Mouse (Mus musculus): Measurements from ENCODE around the gene Cldn13. TPM values are rescaled to one million over a fixed set of nuclear protein-coding genes. Genes with fewer than 3 reads are reported as not detected.
"Not testable (repeated sequence)": the region's sequence is repeated elsewhere in the genome, so short reads cannot be mapped to it uniquely, and the experiment has no call there.

The Cldn13 gene
- total RNA-seq (2014; fragmentation: Nextera tagmentation): not detected in 2 replicates
- 0.13 TPM in 1 of 2 replicates, not detected in the other for total RNA-seq (2017)

GRCm38 (mm10) chr5:134915311-134915710, at the start of gene Cldn13:
Cldn13 (minus strand) TSS chr5:134915526.
- no peak for ATAC-seq (replicated peaks; ENCODE audit: poor library complexity, severe bottlenecking)

- not testable (repeated sequence) for ATAC-seq (replicated peaks; ENCODE audit: poor library complexity, severe bottlenecking)
Observed at GRCm38 (mm10) chr5:134964655-134965054, 49.3 kb upstream of the Cldn13 start.

- no peak for ATAC-seq (replicated peaks; ENCODE audit: poor library complexity, severe bottlenecking)
Observed at GRCm38 (mm10) chr5:134963546-134963945, 48.2 kb upstream of the Cldn13 start.

DNA sequence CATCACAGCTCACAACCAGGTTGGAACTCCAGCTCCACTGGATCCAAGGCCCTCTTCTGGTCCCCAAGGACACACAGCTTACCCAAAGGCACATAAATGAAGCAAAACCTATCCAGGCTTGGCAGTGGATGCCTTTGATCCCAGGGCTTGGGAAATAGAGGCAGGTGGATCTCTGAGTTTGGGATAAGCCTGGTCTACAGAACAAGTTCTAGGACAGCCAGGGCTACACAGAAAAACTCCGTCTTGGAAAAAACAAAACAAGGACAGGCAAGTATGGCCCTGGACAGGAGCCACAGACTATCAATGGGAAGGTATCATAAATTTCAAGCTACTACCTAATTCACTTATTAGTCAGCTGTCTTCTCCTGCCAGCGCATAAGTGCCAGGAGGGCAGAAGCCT, 46.2 kb upstream of the Cldn13 start:
- no peak for ATAC-seq (replicated peaks; ENCODE audit: poor library complexity, severe bottlenecking)

- ATAC-seq (replicated peaks; ENCODE audit: poor library complexity, severe bottlenecking): peak; percentile 32; the same call in 1 of the 2 replicates
Observed at GRCm38 (mm10) chr5:134960430-134960829, 45.1 kb upstream of the Cldn13 start.

- ATAC-seq (replicated peaks; ENCODE audit: poor library complexity, severe bottlenecking): no peak
Observed at GRCm38 (mm10) chr5:134959114-134959513, 43.8 kb upstream of the Cldn13 start.

GRCm38 (mm10) chr5:134955491-134955890, 40.2 kb upstream of the Cldn13 start:
- ATAC-seq (replicated peaks; ENCODE audit: poor library complexity, severe bottlenecking): no peak

GRCm38 (mm10) chr5:134951053-134951884, 35.9 kb upstream of the Cldn13 start:
- peak; percentile 69 for ATAC-seq (replicated peaks; ENCODE audit: poor library complexity, severe bottlenecking)

DNA sequence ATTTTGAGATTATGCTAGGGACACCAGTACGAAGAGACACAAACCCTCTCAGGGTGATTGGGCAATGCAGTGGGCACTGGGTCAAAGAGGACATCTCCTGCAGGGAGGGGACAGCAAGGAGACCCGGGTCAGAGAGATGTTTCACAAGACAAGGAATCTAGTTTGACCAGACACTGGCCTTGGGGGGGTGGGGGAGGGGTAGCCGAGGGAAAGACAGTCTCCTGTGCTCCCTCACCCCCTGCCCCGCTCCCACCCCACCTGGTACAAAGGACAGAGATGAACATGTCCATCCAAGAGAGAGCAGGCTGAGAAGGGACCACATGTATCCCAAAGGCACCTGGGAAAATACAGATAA, 32.7 kb upstream of the Cldn13 start:
- no peak for ATAC-seq (replicated peaks; ENCODE audit: poor library complexity, severe bottlenecking)

- no peak for ATAC-seq (replicated peaks; ENCODE audit: poor library complexity, severe bottlenecking)
Observed at GRCm38 (mm10) chr5:134947420-134948084, 32.2 kb upstream of the Cldn13 start.

DNA sequence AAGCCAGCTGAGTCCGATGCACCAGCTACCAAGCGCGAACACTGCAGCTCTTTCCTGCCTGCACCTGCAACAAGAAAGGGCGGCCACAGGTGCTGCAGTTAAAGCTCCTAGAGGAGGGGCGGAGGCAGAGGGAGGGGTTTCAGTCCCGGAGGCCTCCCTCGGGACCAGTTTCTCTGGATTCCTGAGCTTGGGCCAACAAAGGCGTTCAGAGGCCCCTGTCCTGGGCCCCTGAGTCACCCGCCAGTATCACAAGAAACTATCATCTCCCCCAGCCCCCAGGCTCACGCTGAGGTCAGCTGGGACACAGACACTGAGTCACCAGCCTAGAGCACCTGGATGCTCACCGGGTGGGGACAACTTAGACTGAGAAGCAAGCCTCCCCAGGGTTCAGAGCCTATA, 31.5 kb upstream of the Cldn13 start, which contains the start of gene Cldn4:
Gene Cldn4, minus strand, starts transcription at position 78 of the 399 bp plus-strand sequence.
- ATAC-seq (replicated peaks; ENCODE audit: poor library complexity, severe bottlenecking): no peak

DNA sequence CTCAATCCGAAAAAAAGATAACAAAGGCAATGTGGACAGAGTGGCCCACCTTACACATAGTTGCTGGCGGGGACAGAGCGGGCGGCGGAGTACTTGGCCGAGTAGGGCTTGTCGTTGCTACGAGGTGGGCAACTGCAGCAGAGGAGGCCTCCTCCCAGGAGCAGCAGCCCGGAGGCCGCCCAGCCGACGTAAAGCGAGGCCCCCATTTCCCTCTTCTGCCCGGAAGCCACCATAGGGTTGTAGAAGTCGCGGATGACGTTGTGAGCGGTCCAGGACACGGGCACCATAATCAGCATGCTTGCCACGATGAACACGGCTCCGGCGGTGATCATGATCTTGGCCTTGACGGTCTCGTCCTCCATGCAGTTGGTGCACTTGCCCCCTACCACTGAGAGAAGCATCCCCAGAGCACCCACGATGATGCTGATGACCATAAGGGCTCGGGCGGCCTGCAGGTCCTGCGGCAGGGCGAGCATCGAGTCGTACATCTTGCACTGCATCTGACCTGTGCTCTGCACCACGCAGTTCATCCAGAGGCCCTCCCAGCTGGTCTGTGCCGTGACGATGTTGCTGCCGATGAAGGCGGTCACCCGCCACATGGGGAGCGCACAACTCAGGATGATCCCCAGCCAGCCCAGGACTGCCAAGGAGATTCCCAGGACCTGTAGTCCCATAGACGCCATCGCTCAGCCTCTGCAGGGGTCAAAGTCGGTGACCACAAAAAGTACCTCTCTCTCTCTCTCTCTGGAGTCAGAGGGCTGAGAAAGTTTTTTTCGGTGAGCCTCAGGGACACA, 30.9 kb upstream of the Cldn13 start:
- ATAC-seq (replicated peaks; ENCODE audit: poor library complexity, severe bottlenecking): no peak

DNA sequence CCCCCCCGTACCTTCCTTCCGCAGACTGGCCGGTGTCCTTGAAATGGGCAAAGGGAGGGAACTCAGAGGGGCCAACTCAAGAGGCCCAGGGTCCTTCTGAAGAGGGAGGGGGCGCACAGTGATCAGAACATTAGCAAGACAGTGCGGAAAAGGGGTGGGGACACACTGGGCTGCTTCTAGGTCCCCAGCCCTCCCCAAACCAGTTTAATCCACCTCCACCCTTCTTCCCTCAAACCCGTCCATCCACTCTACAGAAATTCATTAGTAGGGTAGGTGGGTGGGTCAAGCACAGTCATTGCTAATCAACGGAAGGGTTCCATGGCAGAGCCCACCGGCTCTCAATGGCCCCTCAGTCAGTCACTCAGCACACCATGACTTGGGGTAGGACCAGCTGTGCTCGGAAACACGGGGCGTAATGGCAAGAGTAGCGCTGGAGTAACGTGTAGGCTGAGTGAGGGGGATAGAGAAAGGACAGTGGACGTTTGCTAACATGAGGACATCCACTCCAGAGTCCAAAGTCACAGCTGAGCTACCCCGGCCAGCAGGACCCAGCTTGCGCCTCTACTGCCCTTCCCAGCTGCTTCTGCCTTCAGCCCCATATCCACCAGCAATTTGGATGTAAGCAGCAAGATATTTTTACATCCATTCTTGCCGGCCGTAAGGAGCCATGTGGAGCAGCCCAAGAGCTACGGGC, 30.1 kb upstream of the Cldn13 start:
- ATAC-seq (replicated peaks; ENCODE audit: poor library complexity, severe bottlenecking): no peak

- no peak for ATAC-seq (replicated peaks; ENCODE audit: poor library complexity, severe bottlenecking)
Observed at GRCm38 (mm10) chr5:134944179-134944578, 28.9 kb upstream of the Cldn13 start.

GRCm38 (mm10) chr5:134942740-134943139, 27.4 kb upstream of the Cldn13 start:
- ATAC-seq (replicated peaks; ENCODE audit: poor library complexity, severe bottlenecking): no peak

DNA sequence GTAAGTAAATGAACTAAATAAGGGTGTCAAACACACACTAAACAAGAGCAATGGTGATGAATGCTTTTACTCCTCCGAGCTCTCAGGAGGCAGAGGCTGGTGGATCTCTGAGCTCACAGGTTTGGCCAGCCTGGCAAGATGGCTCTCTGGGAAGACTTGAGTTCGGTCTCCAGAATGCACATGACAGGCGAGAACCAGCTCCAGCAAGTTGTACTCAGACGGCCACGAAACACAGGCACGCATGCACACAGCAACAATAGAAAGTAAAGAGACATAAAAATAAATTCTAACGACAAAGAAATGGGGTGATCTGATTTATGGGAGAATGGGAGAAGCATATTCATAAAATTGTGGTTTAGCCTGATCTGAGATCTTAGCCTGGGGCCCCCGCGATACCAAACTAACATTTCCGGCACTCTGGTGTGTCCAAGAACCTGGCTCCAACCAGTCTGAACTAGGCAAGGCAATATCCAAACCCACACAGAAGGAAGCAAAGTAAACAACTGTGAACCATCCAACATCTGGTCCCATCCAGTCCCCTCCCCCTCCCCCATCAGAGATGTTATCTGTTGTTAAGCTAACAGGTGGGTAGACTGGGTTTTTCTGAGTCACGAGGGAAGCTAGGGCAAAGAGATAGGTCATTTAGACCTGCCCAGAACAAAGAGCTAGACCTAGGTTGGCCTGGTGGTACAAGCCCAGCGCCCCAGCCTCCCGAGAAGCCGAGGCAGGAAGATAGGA, 26.3 kb upstream of the Cldn13 start:
- no peak for ATAC-seq (replicated peaks; ENCODE audit: poor library complexity, severe bottlenecking)

DNA sequence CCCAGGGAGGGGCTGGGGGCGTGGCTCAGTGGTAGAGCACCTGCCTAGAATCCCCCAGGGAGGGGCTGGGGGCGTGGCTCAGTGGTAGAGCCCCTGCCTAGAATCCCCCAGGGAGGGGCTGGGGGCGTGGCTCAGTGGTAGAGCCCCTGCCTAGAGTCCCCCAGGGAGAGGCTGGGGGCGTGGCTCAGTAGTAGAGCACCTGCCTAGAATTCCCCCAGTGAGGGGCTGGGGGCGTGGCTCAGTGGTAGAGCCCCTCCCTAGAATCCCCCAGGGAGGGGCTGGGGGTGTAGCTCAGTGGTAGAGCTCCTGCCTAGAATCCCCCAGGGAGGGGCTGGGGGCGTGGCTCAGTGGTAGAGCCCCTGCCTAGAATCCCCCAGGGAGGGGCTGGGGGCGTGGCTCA, 24.2 kb upstream of the Cldn13 start:
- ATAC-seq (replicated peaks; ENCODE audit: poor library complexity, severe bottlenecking): not testable (repeated sequence)

DNA sequence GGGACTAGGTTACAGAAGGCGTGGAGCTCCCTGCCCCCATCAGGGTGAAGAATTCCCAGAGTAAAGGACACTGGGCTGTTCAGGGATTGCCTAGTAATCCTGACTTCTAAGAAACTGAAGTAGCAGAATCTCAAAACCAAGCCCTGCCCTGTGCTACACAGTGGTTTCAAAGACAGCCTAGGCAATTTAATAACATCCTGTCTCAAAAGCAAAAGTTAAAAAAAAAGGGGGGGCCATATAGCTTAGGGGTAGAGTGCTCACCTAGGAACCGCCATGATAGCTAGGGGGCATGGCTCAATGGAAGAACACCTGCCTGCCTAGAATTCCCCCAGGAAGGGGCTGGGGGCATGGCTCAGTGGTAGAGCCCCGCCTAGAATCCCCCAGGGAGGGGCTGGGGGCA, 23.7 kb upstream of the Cldn13 start:
- ATAC-seq (replicated peaks; ENCODE audit: poor library complexity, severe bottlenecking): no peak

DNA sequence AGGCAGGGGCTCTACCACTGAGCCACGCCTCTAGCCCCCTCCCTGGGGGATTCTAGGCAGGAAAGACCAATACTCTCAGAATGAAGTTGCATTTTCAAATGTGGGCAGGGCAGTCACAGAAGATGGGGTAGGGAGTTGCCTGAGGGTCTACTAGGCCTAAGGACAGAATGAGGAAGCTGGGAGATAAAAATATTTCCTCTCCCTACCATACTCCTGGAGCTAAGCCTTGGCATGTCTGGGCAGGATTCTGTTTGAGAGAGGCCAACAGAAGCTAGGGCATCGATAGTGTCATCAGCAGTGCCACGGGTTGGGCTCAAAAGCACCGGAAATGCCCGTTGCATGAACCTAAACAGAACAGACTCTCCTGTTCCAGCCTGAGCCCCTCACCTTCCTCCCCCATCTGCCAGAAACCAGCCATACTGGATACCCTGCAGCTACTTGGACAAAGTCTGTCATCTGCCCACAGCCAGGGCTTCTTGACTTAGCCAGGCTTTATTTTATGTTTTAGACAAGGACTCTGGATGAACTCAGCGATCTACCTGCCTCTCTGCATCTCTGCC, 21.4 kb upstream of the Cldn13 start:
- no peak for ATAC-seq (replicated peaks; ENCODE audit: poor library complexity, severe bottlenecking)

Measured in granulocyte monocyte progenitor cell, adult 5-6 weeks (primary cell).